Mouse (Mus musculus): ENCODE measurements around the gene Ifitm3.
"Not testable (repeated sequence)": the region's sequence is repeated elsewhere in the genome, so short reads cannot be mapped to it uniquely, and the experiment has no call there.

Ifitm3 gene

GRCm38 (mm10) chr7:141010593-141010992 is at the start of gene Ifitm3:
TSS of gene Ifitm3 (minus strand) at chr7:141010770.
- peak; percentile 5 to 7 for DNase-seq

- no peak for DNase-seq
Measured at GRCm38 (mm10) chr7:141059929-141060328, 49.4 kb upstream of the Ifitm3 start.

- DNase-seq: no peak
Measured at GRCm38 (mm10) chr7:141058601-141059341, 48.2 kb upstream of the Ifitm3 start.

- no peak for DNase-seq
Measured at GRCm38 (mm10) chr7:141057541-141057940, 47.0 kb upstream of the Ifitm3 start.

- no peak for DNase-seq
Measured at GRCm38 (mm10) chr7:141056976-141057375, 46.4 kb upstream of the Ifitm3 start.

GRCm38 (mm10) chr7:141055785-141056184 is 45.2 kb upstream of the Ifitm3 start:
- DNase-seq: no peak

GRCm38 (mm10) chr7:141052421-141052820 is 41.9 kb upstream of the Ifitm3 start:
- no peak for DNase-seq

GRCm38 (mm10) chr7:141052016-141052415 is 41.4 kb upstream of the Ifitm3 start:
- DNase-seq: no peak

GRCm38 (mm10) chr7:141051060-141051685 is 40.6 kb upstream of the Ifitm3 start:
- DNase-seq: no peak

- DNase-seq: no peak
Measured at GRCm38 (mm10) chr7:141049326-141049725, 38.8 kb upstream of the Ifitm3 start.

- peak; percentile 93 for DNase-seq
Measured at GRCm38 (mm10) chr7:141048226-141049218, 38.0 kb upstream of the Ifitm3 start.

- DNase-seq: no peak
Measured at GRCm38 (mm10) chr7:141047581-141048225, 37.1 kb upstream of the Ifitm3 start.

- peak in 1 of 2 experiments; percentile 17 for DNase-seq
Measured at GRCm38 (mm10) chr7:141046931-141047580, 36.5 kb upstream of the Ifitm3 start.

- DNase-seq: no peak
Measured at GRCm38 (mm10) chr7:141042539-141042938, 32.0 kb upstream of the Ifitm3 start.

GRCm38 (mm10) chr7:141041661-141042060 is 31.1 kb upstream of the Ifitm3 start:
- no peak for DNase-seq

- no peak for DNase-seq
Measured at GRCm38 (mm10) chr7:141040867-141041606, 30.5 kb upstream of the Ifitm3 start.

- no peak for DNase-seq
Measured at GRCm38 (mm10) chr7:141039386-141040107, 29.0 kb upstream of the Ifitm3 start.

- DNase-seq: no peak
Measured at GRCm38 (mm10) chr7:141038090-141039032, 27.8 kb upstream of the Ifitm3 start.

- DNase-seq: not testable (repeated sequence)
Measured at GRCm38 (mm10) chr7:141036624-141037023, 26.1 kb upstream of the Ifitm3 start.

All from B cell, adult 2 months (primary cell).